Comparison of ENCODE assay signal across 21 mouse cellular contexts in the genomic region with DNA sequence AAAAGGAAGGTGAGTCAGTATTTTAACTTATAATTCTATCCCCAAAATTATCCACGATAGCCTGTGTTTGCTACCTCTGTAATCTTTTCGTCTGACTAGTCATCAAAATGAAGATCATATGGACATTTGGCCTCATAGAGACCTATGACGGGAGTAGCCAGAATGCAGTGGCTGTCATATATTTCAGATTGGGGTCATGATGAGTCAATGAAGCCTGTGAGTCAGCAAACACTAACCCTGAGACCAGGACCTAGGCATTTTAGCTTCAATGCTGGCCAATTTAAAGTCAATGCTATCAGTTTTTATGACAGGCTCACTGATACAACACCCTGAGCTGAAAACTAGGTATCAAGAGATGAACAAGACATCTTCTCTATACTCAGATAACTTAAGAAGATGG. TPM values are rescaled to one million over a fixed set of nuclear protein-coding genes. Genes with fewer than 3 reads are reported as not detected.
DNase-seq lines count a peak whose midpoint lies in the region; TF ChIP-seq lines count a peak whose summit lies in the region.
"Had no signal": no experiment of that assay in that cellular context is flagged by ENCODE, and none has a peak within 500 bp of the region (broad histone marks: within the 10 kb centered on the region; RNA-seq: fewer than 3 reads in every experiment).

No protein-coding gene starts in this region.

- no peaks in the 10 kb centered on the region for H3K79me3 ChIP-seq in C2C12 (ENCODE audit: low read depth)

- H3K36me3 ChIP-seq in C2C12 (ENCODE audit: control insufficient read depth, insufficient read depth), result no peaks in the 10 kb centered on the region
- H3K36me3 ChIP-seq: embryonic facial prominence, embryonic 10.5 days; embryonic facial prominence, embryonic 12.5 days; forebrain, embryonic 15.5 days had no signal

- no peaks in the 10 kb centered on the region for H3K79me2 ChIP-seq in C2C12 (ENCODE audit: control insufficient read depth, insufficient read depth)

- no peaks in the 10 kb centered on the region for H3K27me3 ChIP-seq in C2C12 (ENCODE audit: control insufficient read depth, insufficient read depth, insufficient read length)
- H3K27me3 ChIP-seq: embryonic facial prominence, embryonic 12.5 days; forebrain, embryonic 13.5 days; forebrain, embryonic 15.5 days; Patski had no signal

- TF ChIP-seq CTCF in C2C12 (IDR thresholded peaks at IDR 0.05; ENCODE audit: control insufficient read depth, insufficient read depth, insufficient read length), result no peak

- H3ac ChIP-seq in C2C12 (ENCODE audit: control insufficient read depth, insufficient read length, low read depth), result no peak overlapping the region

- peak; percentile 21 for DNase-seq in adrenal gland, adult 8-10 months
- no peak for DNase-seq in adrenal gland, postnatal 4 days (ENCODE audit: low spot score in 2 of 2)
- DNase-seq in adrenal gland, postnatal 36 days, result peak; percentile 8 to 13
- DNase-seq in adrenal gland, adult 18-20 months (ENCODE audit: low spot score in 2 of 2), result no peak
- no peak for DNase-seq in yolk sac, embryonic 10.5 days (ENCODE audit: low spot score)
- DNase-seq in left cerebral cortex, adult 8-10 months (ENCODE audit: low spot score in 2 of 2), result no peak
- DNase-seq: B cell, adult 2 months; cerebellum, adult 11-12 months; cerebellum, adult 2 months; cerebellum, adult 9-10 months; cerebellum, postnatal 10 days; cerebellum, postnatal 25 days; forebrain, postnatal 0 days had no signal

- no peak overlapping the region for H3K4me3 ChIP-seq in C2C12 (ENCODE audit: insufficient read depth, poor library complexity, severe bottlenecking)
- H3K4me3 ChIP-seq: embryonic facial prominence, embryonic 10.5 days; embryonic facial prominence, embryonic 12.5 days; forebrain, embryonic 13.5 days; forebrain, embryonic 15.5 days had no signal

TF ChIP-seq in C2C12, 6 proteins besides CTCF, POLR2A, EP300 and RAD21:
- TF ChIP-seq MYOD1 (IDR thresholded peaks at IDR 0.05; ENCODE audit: control insufficient read depth, insufficient read length, low read depth) (no peak), FOSL1 (IDR thresholded peaks at IDR 0.05; ENCODE audit: insufficient read depth, low read length, poor library complexity, severe bottlenecking) (peak; percentile 60)

RNA-seq across cellular contexts. Expression of a gene that starts 50.5 kb away (rescaled TPM):
- under 1 TPM; 0.28 to 0.38 (median 0.32) TPM for total RNA-seq in adrenal gland, adult 8-10 months (2022)
- total RNA-seq in adrenal gland, postnatal 4 days (2021), result 1 to 10 TPM; 1.1 to 2.1 TPM
- total RNA-seq in adrenal gland, postnatal 36 days (2021), result under 1 TPM; 0.33 to 0.60 TPM
- total RNA-seq in adrenal gland, adult 18-20 months (2021), result under 1 TPM; 0.23 to 0.48 TPM
- polyA plus RNA-seq in C2C12 (2012; fragmentation: generic; extraction: Trizol), result 0.57 TPM
- total RNA-seq in left cerebral cortex, adult 8-10 months (2022), result under 1 TPM; 0.30 to 0.56 (median 0.37) TPM
- total RNA-seq: MEL had no signal
- polyA plus RNA-seq: activated CD4-positive, CD25-positive, alpha-beta regulatory T cell, adult 4 months had no signal

Comparison
In these comparisons a context has a peak if more than half of its experiments do, and no peak if none do; other contexts are left out.
1. DNase-seq: peak in adrenal gland, adult 8-10 months (single experiment) and adrenal gland, postnatal 36 days (2 of 2); none in adrenal gland, postnatal 4 days (0 of 2), adrenal gland, adult 18-20 months (0 of 2), yolk sac, embryonic 10.5 days (single experiment) and left cerebral cortex, adult 8-10 months (0 of 2).